Mouse (Mus musculus): ENCODE measurements around the gene Armc3.

- TF ChIP-seq CTCF (IDR thresholded peaks at IDR 0.05; ENCODE audit: control insufficient read depth, insufficient read depth, insufficient read length): no peak
- no peak for TF ChIP-seq MAX (IDR thresholded peaks at IDR 0.05)
Measured at GRCm38 (mm10) chr2:19260399-19260798, 61.3 kb downstream of the Armc3 start.

All from C2C12 (cell line).